Mouse (Mus musculus) cerebellum, postnatal 36 days (tissue): ENCODE measurements around the gene Pstpip1.

Experiments
- DNase-seq, 2 experiments: peaks; one replicate each; pipeline ENCODE4 v3.0.0; 2021 to 2022; ENCODE audit warnings: mixed read lengths in 2 of 2

The Pstpip1 gene

DNA sequence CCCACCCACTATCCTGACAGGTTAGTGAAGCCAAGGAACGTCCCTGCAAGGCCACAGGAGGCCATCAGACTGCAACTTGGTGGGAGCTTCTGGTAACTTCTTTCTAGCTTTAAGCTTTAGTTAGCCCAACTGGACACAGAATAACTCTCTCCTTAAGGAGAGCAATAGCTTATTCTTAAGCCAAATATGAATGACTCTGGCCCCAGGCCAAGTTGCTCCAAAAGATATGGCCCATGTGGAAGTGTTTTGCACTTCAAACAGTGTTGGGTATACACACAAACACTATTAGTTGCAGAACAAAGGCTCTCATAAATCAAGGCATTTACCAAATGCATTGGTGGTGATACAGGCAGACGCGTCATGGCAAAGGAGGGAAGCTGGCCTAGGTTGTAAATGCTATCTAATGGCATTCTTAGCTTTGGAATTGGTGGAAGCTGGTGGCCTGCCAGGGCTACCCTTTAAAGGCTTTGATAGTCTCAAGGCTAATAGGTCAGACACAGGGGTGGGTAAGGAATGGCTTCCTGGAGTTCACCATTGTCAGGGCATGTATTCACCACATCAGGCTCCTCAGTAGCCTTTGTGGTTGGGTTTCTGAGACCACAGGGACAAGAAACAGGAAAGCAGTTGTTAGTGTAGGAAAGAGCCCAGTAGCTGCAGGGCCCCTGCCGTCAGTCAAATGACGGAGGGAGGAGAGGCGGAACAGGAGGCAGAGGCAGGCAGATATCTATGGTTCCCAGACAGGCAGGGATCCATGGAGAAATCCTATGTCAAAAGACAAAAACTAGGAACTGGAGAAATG, 16.7 kb downstream of the Pstpip1 start:
- DNase-seq = no peak

DNA sequence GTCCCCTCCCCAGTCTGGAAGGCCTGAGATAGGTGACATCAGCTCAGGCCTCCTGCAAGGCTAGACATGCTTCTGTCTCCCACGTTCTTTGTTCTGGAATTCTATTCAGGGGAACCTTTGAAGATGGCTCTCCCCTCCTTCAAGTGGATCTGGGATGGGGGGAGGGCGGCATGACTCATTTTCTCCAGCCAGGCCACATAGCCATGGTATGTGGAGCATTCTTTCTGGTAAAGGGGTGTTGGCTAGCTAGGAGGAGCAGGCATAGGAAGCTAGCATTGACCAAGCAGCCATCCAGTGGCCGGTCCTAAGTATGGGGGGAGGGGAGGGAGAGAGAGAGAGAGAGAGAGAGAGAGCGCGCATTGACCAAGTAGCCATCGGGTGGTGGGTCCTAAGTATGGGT, 17.8 kb downstream of the Pstpip1 start:
- no peak for DNase-seq

DNA sequence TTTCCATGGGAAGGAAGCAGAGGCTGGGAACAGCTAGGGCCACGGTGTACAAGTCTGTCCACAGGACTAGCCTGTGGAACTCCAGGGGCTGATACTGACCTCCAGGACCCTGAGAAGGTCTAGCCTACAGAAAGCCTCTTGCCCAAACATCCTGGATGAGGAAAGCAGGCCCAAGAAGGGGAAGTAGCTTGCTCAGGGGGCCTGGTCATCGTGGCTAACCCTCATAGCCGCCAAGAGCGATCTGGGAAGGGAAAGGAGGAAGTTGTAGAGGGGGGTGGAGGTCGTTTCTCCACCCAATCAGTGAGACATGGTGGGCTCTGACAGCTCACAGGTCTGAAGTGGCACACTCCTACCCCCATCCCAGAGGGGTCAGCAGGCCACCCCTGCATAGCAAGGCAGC, 18.4 kb downstream of the Pstpip1 start:
- no peak for DNase-seq

- DNase-seq = no peak
Measured at GRCm38 (mm10) chr9:56118091-56118490, 28.3 kb downstream of the Pstpip1 start.

GRCm38 (mm10) chr9:56118582-56118981, 28.8 kb downstream of the Pstpip1 start:
- DNase-seq = peak; percentile 62 to 64

GRCm38 (mm10) chr9:56119651-56120050, 29.9 kb downstream of the Pstpip1 start:
- DNase-seq = no peak

GRCm38 (mm10) chr9:56121097-56121496, 31.3 kb downstream of the Pstpip1 start:
- peak; percentile 32 to 40 for DNase-seq

DNA sequence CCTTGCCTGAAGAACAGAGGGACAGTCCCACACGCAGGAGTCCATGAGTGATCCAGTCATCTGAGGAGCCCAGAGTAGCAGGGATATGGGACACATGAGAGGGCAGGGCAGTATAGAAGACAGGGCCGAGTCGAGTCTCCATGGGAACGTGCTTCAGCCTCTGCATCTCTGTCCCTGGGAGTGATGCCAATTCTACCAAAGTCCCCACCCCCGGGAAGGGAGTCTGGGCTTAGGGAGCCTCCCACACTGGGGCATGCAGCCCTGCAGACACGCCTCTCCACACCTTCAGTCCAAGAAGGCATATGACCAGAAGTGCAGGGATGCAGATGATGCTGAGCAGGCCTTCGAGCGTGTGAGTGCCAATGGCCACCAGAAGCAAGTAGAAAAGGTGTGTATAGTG, 33.2 kb downstream of the Pstpip1 start:
- DNase-seq = no peak

DNA sequence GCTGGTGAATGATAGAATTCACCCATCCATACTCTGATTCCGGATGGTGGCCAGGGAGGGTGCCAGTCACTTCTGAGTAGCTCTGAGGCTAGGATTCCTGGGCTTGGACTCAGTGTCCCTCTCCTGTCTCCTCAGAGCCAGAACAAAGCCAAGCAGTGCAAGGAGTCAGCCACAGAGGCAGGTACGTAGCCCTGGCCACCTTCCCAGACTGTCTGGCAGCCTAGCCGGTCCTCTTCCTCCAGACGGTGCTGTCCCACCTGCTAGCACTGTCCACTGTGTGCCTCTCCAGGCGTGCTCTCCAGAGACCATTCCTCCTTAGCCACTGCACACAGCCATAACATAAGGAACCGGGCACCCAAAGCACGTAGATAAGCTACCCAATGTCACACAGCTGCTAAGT, 33.9 kb downstream of the Pstpip1 start:
- DNase-seq = peak; percentile 64

GRCm38 (mm10) chr9:56124561-56124960, 34.8 kb downstream of the Pstpip1 start:
- DNase-seq = no peak

- peak; percentile 49 to 55 for DNase-seq
Measured at GRCm38 (mm10) chr9:56126453-56127173, 36.9 kb downstream of the Pstpip1 start.

DNA sequence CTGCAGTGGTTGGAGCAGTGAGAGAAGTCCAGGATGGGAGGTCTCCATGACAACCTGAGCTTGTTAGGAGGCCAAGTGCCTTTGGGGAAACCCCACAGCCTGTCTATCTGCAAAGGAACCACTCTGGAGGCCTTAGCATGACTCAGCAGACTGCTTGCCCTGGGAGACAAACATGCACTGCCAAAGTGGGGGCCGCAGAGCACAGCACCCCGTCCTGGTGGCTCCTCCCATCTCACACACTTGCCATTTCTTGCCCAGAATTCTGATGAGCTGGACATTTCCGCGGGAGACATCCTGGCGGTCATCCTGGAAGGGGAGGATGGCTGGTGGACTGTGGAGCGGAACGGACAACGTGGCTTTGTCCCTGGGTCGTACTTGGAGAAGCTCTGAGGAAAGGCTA, 38.6 kb downstream of the Pstpip1 start:
- no peak for DNase-seq

DNA sequence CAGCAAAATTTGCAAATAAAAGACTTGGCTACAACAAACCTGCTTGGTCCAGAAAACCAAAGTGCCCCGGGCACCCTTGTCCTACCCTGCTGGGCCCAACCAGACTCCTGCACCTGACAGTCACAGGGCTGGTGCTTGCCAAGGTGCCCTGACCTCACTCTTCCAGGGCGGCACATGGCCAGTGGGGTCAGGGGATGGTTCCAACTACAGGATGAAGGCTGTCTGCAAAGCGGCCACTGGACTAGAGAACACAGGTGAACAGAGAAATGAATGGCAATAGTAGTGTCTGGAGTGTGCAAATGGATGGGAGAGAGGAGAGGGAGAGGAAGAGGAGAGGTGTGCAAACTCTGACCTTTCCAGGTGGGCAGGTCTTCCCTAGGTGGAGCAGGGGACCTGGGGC, 40.2 kb downstream of the Pstpip1 start:
- no peak for DNase-seq

- DNase-seq = no peak
Measured at GRCm38 (mm10) chr9:56130536-56130935, 40.8 kb downstream of the Pstpip1 start.

- no peak for DNase-seq
Measured at GRCm38 (mm10) chr9:56131813-56132525, 42.2 kb downstream of the Pstpip1 start.

- no peak for DNase-seq
Measured at GRCm38 (mm10) chr9:56133970-56134369, 44.2 kb downstream of the Pstpip1 start.

GRCm38 (mm10) chr9:56134614-56135013, 44.9 kb downstream of the Pstpip1 start:
- DNase-seq = no peak

DNA sequence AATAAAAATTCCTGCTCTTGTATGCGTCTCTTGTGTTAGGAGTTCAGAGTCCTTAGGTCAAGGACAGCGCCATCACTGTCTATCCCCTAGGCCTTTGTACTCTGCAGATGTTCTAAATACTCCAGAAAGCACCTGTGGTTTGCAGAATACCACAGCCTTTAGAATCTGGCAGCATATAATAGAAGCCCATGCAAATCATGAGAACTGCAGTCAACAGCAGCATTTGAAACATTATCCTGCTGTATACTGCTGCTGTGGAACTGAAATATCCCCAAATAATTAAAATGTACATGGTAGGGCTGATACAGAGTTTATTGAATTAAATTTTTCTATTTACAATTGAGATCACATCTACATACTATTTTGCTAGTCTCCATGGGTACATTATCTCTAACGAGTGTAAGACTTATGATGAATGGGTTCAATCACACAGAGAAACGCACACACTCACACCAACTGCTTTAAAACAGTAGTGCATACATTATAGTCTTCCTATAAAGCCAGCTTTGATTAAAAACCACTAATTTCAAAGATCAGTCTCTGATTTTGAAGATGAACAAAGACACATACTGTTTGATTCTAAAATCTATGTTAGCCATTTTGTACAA, 45.9 kb downstream of the Pstpip1 start:
- no peak for DNase-seq

DNA sequence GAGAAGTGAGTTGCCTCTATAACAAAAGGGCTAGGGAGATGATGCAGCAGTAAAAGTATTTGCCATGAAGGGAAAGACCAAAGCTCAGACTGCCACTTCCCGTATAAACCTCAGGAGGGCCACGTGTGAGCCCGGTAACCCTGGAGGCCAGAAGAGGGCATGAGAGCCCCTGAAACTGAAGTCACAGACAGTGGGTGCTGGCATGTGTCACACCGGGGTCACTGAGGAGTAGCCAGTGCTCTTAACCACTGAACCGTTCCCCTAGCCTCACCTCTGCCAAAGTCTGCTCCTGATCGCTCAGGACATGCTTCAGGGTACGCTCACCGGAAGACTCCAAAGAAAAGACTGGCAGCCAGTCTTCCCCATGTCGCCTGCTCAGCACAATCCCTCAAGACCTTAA, 52.0 kb downstream of the Pstpip1 start:
- no peak for DNase-seq

GRCm38 (mm10) chr9:56144366-56145003, 54.7 kb downstream of the Pstpip1 start:
- DNase-seq = no peak

DNA sequence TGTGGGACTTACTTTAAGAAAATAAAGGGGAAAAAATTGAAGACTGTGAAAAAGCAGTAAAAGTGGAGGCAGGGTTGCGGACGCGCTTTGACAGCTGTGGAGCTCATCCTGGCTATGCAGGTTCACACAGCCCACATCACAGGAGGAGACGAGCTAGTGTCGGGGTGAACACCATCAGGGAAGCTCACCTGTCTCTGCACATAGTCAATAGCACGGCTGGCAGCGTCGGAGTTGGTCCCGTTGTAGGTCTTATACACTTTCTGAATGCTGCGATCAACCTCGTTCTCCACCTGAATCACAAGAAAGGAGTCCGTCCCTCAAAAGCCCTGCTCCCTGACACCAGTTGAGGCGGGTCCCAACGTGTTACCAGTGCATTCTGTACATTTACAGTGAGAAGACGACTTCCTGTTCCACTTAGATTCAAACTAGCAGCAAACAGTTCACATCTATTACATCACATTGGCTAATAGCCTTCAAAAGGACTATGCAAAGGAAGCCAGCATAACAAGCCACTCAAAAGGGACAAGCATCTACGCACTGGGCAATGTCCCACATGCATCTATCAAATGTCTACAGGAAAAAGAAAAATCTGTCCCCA, 56.7 kb downstream of the Pstpip1 start:
- no peak for DNase-seq
